Mouse (Mus musculus) embryonic facial prominence, embryonic 11.5 days (tissue): Measurements from ENCODE around the gene Pcsk6. TPM values are rescaled to one million over a fixed set of nuclear protein-coding genes. Genes with fewer than 3 reads are reported as not detected.
A peak's percentile ranks its signal among the peaks of the same experiment; 100 is the strongest.
"Not testable (repeated sequence)": the region's sequence is repeated elsewhere in the genome, so short reads cannot be mapped to it uniquely, and the experiment has no call there.

Source experiments
- ATAC-seq: fragments of 200-750 bp; cut with Nextera tagmentation; replicated peaks from 2 replicates; pipeline ENCODE4 v1.8.0; 2017; ENCODE audit warnings: low read depth; ENCODE audit not compliant: insufficient number of reproducible peaks, low FRiP score, low TSS enrichment
- DNase-seq: peaks from one replicate; pipeline ENCODE4 v3.0.0-alpha.2; 2015; ENCODE audit warnings: low spot score
- H3K27ac ChIP-seq: fragments of 300-500 bp; sonication (generic); replicated peaks from 2 replicates; pipeline ENCODE4 v1.5.1; 2014; ENCODE audit warnings: mild to moderate bottlenecking, low read depth, low read length, control low read depth
- H3K27me3 ChIP-seq: fragments of 300-500 bp; sonication (generic); 2 replicates; pipeline ENCODE4 v1.6.1; 2014; ENCODE audit warnings: mild to moderate bottlenecking, low read length, moderate library complexity, mixed read lengths; ENCODE audit not compliant: control insufficient read depth, insufficient read depth
- H3K36me3 ChIP-seq: fragments of 300-500 bp; sonication (generic); replicated peaks from 2 replicates; pipeline ENCODE4 v1.6.1; 2014; ENCODE audit warnings: low read depth, mild to moderate bottlenecking, low read length, moderate library complexity, mixed read lengths; ENCODE audit not compliant: control insufficient read depth, insufficient read depth
- H3K4me1 ChIP-seq: fragments of 300-500 bp; sonication (generic); 2 replicates; pipeline ENCODE4 v1.6.1; 2014; ENCODE audit warnings: low read length, mixed read lengths; ENCODE audit not compliant: control insufficient read depth, insufficient read depth
- H3K4me2 ChIP-seq: fragments of 300-500 bp; sonication (generic); 2 replicates; pipeline ENCODE4 v1.6.1; 2014; ENCODE audit warnings: low read depth, mild to moderate bottlenecking, control low read depth, low read length, moderate library complexity
- H3K4me3 ChIP-seq: fragments of 300-500 bp; sonication (generic); 2 replicates; pipeline ENCODE4 v1.5.1; 2014; ENCODE audit warnings: low read depth, low read length, control low read depth
- H3K9ac ChIP-seq: fragments of 300-500 bp; sonication (generic); replicated peaks from 2 replicates; pipeline ENCODE4 v1.6.1; 2014; ENCODE audit warnings: mild to moderate bottlenecking, control low read depth, low read length
- H3K9me3 ChIP-seq: fragments of 300-500 bp; sonication (generic); replicated peaks from 2 replicates; pipeline ENCODE4 v1.6.1; 2016; ENCODE audit warnings: mild to moderate bottlenecking, low read length, inconsistent platforms, mixed read lengths; ENCODE audit not compliant: control insufficient read depth
- WGBS: fragments of 180-500 bp; shearing (Covaris S2); extraction: QIAGEN DNeasy Blood & Tissue Kit; methylation state at CpG from one replicate; pipeline ENCODE4 v1.1.7; 2014; 5-methylcytosine and 5-hydroxymethylcytosine counted together
- polyA plus RNA-seq: library from polyadenylated mRNA; unstranded; fragments of >200 nt; fragmentation: Nextera tagmentation; extraction: Ambion mirVana; gene quantifications from 2 replicates; pipeline ENCODE4 v1.2.1, GENCODE M21; 2014

Gene Pcsk6
- polyA plus RNA-seq, 1 experiment from 2014 or later, result 2.1 TPM

GRCm38 (mm10) chr7:66044617-66045016 lies 183.1 kb downstream of the Pcsk6 start:
- no peaks in the 10 kb centered on the region; the same call in 1 of the 2 replicates for H3K4me1 ChIP-seq
- 34% methylated on average over 9 of the region's 9 CpGs for WGBS
- no peak for ATAC-seq

DNA sequence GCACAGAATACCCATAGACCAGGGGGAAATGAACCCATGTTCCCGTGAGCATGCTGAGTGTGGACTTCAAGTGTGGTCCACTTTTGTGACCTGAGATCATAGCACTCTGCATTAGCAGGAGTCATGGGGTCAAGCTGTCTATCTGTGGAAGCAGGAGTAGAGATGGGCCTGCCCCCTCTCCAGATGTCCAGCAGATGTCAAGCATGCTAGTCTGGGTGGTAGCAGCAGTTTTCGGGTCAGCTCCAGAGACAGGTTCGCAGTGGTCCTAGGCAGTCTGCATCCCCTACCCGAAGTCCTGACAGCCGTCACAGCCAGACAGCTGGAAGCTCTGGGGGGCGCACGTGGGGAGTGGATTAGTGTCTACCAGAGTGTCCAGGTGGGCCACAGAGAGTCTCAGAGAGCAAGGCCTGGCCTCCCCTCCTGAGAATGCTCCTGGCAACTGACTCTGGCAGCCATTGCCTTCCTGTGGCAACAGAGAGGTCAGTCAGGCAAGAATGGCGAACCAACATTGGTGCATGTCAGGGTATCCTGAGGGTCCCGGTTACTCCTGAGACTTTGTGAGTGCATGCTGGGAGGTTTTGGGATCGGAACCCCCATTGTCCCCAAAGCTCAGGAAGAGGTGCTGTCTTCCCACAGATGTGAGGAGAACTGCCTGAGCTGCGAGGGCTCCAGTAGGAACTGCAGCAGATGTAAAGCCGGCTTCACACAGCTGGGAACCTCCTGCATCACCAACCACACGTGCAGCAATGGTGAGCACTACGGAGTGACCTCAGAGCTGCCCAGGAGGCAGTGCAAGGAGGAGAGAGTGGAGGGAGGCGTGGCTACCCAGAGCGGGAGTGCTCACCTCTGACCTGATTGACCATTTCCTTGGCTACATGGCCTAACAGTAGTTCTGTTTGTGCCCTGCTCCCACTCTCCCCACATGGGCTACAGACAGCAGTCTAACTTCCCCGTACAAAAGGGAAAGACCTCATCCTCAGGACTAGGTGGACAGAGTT lies 185.7 kb downstream of the Pcsk6 start:
- no peaks in the 10 kb centered on the region for H3K27me3 ChIP-seq
- H3K4me1 ChIP-seq, result no peaks in the 10 kb centered on the region; the same call in 1 of the 2 replicates
- no peaks in the 10 kb centered on the region for H3K36me3 ChIP-seq
- no peak overlapping the region for H3K4me3 ChIP-seq
- 34% methylated on average over 17 of the region's 17 CpGs for WGBS
- no peak overlapping the region for H3K9ac ChIP-seq
- DNase-seq (no peak), ATAC-seq (0 out of 2 replicates have a peak, but pooled peaks have one; percentile 19)
- no peak overlapping the region for H3K4me2 ChIP-seq
- H3K27ac ChIP-seq, result no peak overlapping the region
- no peaks in the 10 kb centered on the region for H3K9me3 ChIP-seq

More at GRCm38 (mm10) chr7:66044617-66045016, 183.1 kb downstream of the Pcsk6 start:
- no peak overlapping the region for H3K9ac ChIP-seq
- no peaks in the 10 kb centered on the region for H3K36me3 ChIP-seq
- no peak overlapping the region for H3K4me2 ChIP-seq
- no peaks in the 10 kb centered on the region for H3K27me3 ChIP-seq
- no peak overlapping the region for H3K27ac ChIP-seq
- H3K4me3 ChIP-seq, result no peak overlapping the region
- DNase-seq, result no peak
- H3K9me3 ChIP-seq, result no peaks in the 10 kb centered on the region

GRCm38 (mm10) chr7:66047975-66048374 lies 186.4 kb downstream of the Pcsk6 start:
- WGBS, result 70% methylated on average over 4 of the region's 4 CpGs
- Histone ChIP-seq H3K4me3 (no peak overlapping the region), H3K27me3 (no peaks in the 10 kb centered on the region), H3K9ac (no peak overlapping the region), H3K4me2 (no peak overlapping the region), H3K9me3 (no peaks in the 10 kb centered on the region), H3K4me1 (no peaks in the 10 kb centered on the region; the same call in 1 of the 2 replicates), H3K36me3 (no peaks in the 10 kb centered on the region), H3K27ac (no peak overlapping the region)
- no peak for ATAC-seq
- no peak for DNase-seq

GRCm38 (mm10) chr7:66048446-66049230 lies 187.1 kb downstream of the Pcsk6 start:
- WGBS, result 86% methylated on average over 12 of the region's 12 CpGs
- no peak for DNase-seq
- H3K4me1 ChIP-seq, result no peaks in the 10 kb centered on the region; the same call in 1 of the 2 replicates
- H3K4me2 ChIP-seq, result no peak overlapping the region
- no peak overlapping the region for H3K9ac ChIP-seq
- H3K9me3 ChIP-seq, result no peaks in the 10 kb centered on the region
- H3K27me3 ChIP-seq, result no peaks in the 10 kb centered on the region
- H3K4me3 ChIP-seq, result no peak overlapping the region
- no peak overlapping the region for H3K27ac ChIP-seq
- H3K36me3 ChIP-seq, result no peaks in the 10 kb centered on the region
- no peak for ATAC-seq

GRCm38 (mm10) chr7:66053946-66054483 lies 192.5 kb downstream of the Pcsk6 start:
- H3K4me2 ChIP-seq, result no peak overlapping the region
- ATAC-seq, result no peak
- H3K9me3 ChIP-seq, result no peaks in the 10 kb centered on the region
- no peaks in the 10 kb centered on the region for H3K4me1 ChIP-seq
- no peaks in the 10 kb centered on the region for H3K27me3 ChIP-seq
- H3K4me3 ChIP-seq, result no peak overlapping the region
- no peak overlapping the region for H3K9ac ChIP-seq
- DNase-seq, result no peak
- no peak overlapping the region for H3K27ac ChIP-seq
- no peaks in the 10 kb centered on the region for H3K36me3 ChIP-seq
- 84% methylated on average over 4 of the region's 4 CpGs for WGBS

DNA sequence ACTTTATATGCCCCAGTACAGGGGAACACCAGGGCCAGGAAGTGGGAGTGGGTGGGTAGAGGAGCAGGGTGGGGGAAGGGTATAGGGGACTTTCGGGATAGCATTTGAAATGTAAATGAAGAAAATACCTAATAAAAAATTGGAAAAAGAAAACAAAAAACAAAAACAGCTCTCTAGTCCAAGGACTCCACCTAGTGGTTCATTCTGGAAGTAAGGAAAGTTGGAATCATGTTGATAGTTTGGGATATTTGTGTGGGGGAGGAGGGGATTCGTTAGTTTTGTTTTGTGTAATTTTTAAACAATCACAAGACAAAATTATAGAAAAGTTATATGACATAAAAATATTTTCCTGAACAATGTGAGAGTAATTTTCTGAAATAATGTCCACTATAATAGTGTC lies 193.8 kb downstream of the Pcsk6 start:
- not testable (repeated sequence) for H3K27ac ChIP-seq, ATAC-seq, H3K4me3 ChIP-seq, H3K27me3 ChIP-seq, H3K36me3 ChIP-seq, H3K9ac ChIP-seq, H3K9me3 ChIP-seq, H3K4me1 ChIP-seq, H3K4me2 ChIP-seq
- 7% methylated on average over 2 of the region's 2 CpGs for WGBS
- peak; percentile 75 for DNase-seq

DNA sequence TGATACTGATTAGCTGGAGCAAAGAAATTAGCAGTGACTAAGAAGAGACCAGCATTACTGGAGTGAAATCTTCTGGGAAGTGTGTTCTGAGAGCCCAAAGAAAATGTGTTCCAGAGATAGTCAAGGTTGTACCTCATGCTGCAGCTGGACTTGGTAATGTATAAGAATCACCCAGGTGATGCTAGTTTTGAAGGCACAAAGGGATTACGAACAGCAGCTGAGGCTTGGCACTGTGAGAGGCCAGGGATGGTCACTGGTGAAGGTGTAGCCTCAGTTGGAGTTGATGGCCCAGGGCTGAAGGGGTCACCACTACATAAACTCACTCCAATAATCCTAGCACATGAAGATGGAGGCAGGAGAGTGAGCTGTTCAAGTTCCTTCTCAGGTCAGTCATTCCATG lies 197.2 kb downstream of the Pcsk6 start, which contains the start of gene Snrpa1:
Gene Snrpa1, plus strand, starts transcription at position 301 of the 400 bp plus-strand sequence.
- Histone ChIP-seq H3K27me3 (no peaks in the 10 kb centered on the region), H3K9me3 (no peaks in the 10 kb centered on the region), H3K4me3 (peak within 1 kb of the TSS; percentile 85), H3K36me3 (no peaks in the 10 kb centered on the region; the same call in none of the 2 replicates), H3K4me2 (peak within 1 kb of the TSS; percentile 32), H3K4me1 (no peaks in the 10 kb centered on the region), H3K9ac (peak within 1 kb of the TSS; percentile 93), H3K27ac (no peak within 1 kb of the TSS)
- DNase-seq (no peak), ATAC-seq (no peak)
- WGBS, result 70% methylated on average over 1 of the region's 1 CpGs
